Mouse (Mus musculus) right cerebral cortex, postnatal 25 days (tissue): ENCODE measurements around the gene Abca2.

Experiments used
- DNase-seq: peaks from one replicate; pipeline ENCODE4 v3.0.0; 2022

The Abca2 gene

GRCm38 (mm10) chr2:25463630-25464029 lies 35.1 kb downstream of the Abca2 start:
- DNase-seq = no peak

- DNase-seq = no peak
Measured at GRCm38 (mm10) chr2:25465256-25465655, 36.8 kb downstream of the Abca2 start.

GRCm38 (mm10) chr2:25465816-25466635 lies 37.5 kb downstream of the Abca2 start:
- no peak for DNase-seq

- no peak for DNase-seq
Measured at GRCm38 (mm10) chr2:25467606-25468303, 39.3 kb downstream of the Abca2 start.

- no peak for DNase-seq
Measured at GRCm38 (mm10) chr2:25468962-25469915, 40.7 kb downstream of the Abca2 start.

- DNase-seq = no peak
Measured at GRCm38 (mm10) chr2:25469969-25470368, 41.5 kb downstream of the Abca2 start, which contains the start of gene Ptgds. Ptgds (minus strand) TSS chr2:25470046.

GRCm38 (mm10) chr2:25472550-25472949 lies 44.0 kb downstream of the Abca2 start:
- DNase-seq = no peak

GRCm38 (mm10) chr2:25477541-25477940 lies 49.0 kb downstream of the Abca2 start:
- DNase-seq = no peak

- no peak for DNase-seq
Measured at GRCm38 (mm10) chr2:25477967-25478675, 49.6 kb downstream of the Abca2 start.

GRCm38 (mm10) chr2:25479551-25480311 lies 51.2 kb downstream of the Abca2 start:
- DNase-seq = no peak

GRCm38 (mm10) chr2:25480541-25480940 lies 52.0 kb downstream of the Abca2 start:
- no peak for DNase-seq

- DNase-seq = no peak
Measured at GRCm38 (mm10) chr2:25482969-25483368, 54.5 kb downstream of the Abca2 start.

- no peak for DNase-seq
Measured at GRCm38 (mm10) chr2:25484901-25485647, 56.6 kb downstream of the Abca2 start.

- no peak for DNase-seq
Measured at GRCm38 (mm10) chr2:25487965-25488670, 59.6 kb downstream of the Abca2 start.

- DNase-seq = no peak
Measured at GRCm38 (mm10) chr2:25488671-25489068, 60.2 kb downstream of the Abca2 start.

GRCm38 (mm10) chr2:25492988-25493387 lies 64.5 kb downstream of the Abca2 start:
- DNase-seq = no peak

GRCm38 (mm10) chr2:25493476-25493961 lies 65.0 kb downstream of the Abca2 start, which contains the start of gene Lcn12:
Lcn12 (minus strand) TSS chr2:25493911.
- no peak for DNase-seq

GRCm38 (mm10) chr2:25496462-25496861 lies 68.0 kb downstream of the Abca2 start:
- no peak for DNase-seq
